Mouse (Mus musculus) hindlimb bud, embryonic 11.5 days (tissue): ENCODE data around the gene Stx1a.

Experiments used
- DNase-seq: peaks from one replicate; pipeline ENCODE4 v3.0.0-alpha.2; 2012; ENCODE audit warnings: low read depth, low spot score; ENCODE audit errors: extremely low spot score

Gene Stx1a

DNA sequence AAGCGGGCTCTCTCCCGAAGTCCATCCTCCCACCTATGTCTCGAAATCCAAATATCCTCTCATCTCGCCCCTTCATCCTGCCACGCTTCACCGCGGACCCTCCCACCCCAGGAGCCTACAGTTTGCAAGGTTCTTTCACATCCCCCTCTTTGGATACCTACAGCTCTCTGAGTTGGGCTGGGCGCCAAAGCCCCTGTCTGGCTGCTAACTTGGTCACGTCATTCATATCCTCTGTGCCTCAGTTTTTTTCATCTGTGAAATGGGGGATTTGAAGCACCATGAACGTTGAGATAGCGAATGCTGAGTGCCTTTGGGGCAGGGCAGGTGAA is 55.2 kb downstream of the Stx1a start:
- DNase-seq, result no peak

DNA sequence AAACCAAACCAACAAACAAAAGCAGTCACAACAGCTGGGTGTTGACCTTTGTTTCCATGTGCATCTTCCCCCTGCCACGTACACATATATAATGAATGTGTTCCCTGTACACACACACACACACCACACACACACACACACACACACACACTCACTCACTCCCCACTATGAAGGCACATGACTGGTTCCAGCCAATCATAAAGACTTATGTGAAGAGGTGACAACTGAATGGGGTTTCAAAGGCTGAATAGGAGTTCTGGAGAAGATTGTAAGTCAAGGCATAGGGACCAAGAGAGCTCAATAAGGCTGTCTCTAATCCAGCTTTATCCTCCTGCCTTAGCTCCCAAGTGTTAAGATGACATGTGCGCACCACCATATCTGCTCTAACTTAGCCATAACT is 56.3 kb downstream of the Stx1a start:
- DNase-seq, result no peak

DNA sequence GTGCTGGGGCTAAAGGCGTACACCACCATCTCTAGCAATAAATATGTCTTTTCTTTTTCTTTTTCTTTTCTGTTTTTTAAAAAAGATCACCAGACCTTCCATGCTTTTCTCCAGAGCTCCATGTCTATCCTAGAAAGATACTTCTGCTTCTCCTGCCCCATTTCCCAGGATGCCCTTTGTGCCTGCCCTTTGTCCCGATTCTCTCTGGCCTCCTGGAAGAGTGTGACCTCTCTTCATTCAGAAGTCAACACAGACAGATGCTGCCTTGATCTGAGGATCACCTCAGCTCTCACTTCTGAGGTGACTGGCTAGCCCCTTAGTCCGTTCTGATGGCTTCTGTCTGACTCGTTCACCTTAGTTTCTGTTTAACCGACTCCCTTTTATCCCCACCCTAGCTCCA is 57.3 kb downstream of the Stx1a start:
- DNase-seq, result no peak

DNA sequence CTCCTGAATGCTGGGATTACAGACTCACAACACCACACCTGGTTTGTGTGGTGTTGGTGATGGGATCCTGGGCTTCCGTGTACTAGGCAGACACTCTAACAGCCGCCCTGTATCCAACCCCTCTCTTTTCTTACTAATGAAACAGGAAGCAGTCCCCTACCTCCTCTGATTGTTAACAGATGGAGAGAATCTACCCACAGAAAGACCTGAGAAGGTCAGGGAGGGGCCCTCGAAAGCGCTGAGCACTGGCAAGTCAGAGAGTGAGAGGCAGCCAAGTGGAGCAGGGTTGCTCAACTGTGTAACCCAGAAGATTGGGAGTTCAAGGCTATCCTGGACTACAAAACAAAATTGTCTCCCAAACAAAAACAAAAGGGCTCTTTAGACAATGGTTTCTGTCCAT is 63.6 kb downstream of the Stx1a start:
- DNase-seq, result no peak

DNA sequence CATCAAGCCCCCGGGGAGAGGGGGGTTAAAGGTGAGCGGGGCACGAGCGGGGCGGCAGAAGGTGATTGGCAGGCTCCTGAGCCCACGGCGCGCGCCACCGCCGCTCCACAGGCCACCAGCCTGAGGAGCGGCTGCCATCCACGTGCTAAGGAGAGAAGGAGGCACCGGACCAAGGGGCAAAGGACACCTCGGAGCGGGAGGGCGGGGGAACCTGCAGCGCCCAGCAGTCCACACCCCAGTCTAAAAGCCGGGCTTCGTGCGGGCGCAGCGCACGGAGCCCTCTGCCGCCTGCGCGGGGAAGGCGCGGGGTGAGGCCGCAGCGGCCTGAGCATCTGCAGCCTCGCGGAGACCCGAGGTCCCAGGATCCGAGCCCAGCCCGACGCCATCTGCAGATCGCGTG is 66.4 kb downstream of the Stx1a start, which contains the start of gene Mlxipl:
TSS of gene Mlxipl (plus strand) at position 238 of the 400 bp plus-strand sequence.
- no peak for DNase-seq
